Mouse (Mus musculus): ENCODE measurements around the gene Otof. TPM values are rescaled to one million over a fixed set of nuclear protein-coding genes. Genes with fewer than 3 reads are reported as not detected.

Gene Otof
- total RNA-seq (2012; rRNA removed): 0.04 TPM in 2 replicates
- total RNA-seq (2014; rRNA removed): not detected in 2 replicates
- 0.07 TPM in 2 replicates for polyA plus RNA-seq (2012; ENCODE audit: insufficient read length, low read depth)

DNA sequence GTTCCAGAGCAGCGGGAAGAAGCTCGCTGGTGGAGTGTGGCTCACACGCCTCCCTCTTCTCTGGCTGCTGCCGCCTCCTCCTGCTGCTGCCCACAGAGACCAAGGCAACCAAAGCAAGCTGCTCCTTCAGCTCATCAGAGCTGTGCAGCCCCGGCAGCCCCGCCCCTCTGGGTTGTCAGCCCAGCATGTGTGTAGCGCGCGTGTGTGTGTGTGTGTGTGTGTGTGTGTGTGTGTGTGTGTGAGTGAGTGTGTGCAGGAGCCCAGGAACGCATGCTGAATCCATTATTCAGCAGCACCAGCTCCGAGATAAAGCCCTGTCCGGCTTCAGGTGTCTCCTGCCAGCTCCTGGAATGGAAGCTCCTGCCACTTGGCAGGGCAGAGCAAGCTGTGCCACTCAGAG, at the start of gene Otof:
TSS of gene Otof (minus strand) at position 112 of the 400 bp plus-strand sequence.
- TF ChIP-seq UBTF (IDR thresholded peaks at IDR 0.05; ENCODE audit: low read depth, low read length) (no peak), SIN3A (IDR thresholded peaks at IDR 0.05; ENCODE audit: low read length) (no peak), NRF1 (IDR thresholded peaks at IDR 0.05; ENCODE audit: low read depth, low read length) (no peak)
- Histone ChIP-seq H3K9me3 (replicated peaks; ENCODE audit: low read length) (no peaks in the 10 kb centered on the region), H3K4me1 (ENCODE audit: control insufficient read depth in 1 of 2, insufficient read depth in 2 of 2) (no peaks in the 10 kb centered on the region), H3K4me3 (replicated peaks in 1 of 3; ENCODE audit: low read depth in 2 of 3, low read length in 2 of 3, poor library complexity in 1 of 3) (no peak within 1 kb of the TSS), H3K36me3 (replicated peaks in 1 of 2; ENCODE audit: control insufficient read depth in 1 of 2, insufficient read depth in 1 of 2, low read length in 1 of 2) (no peaks in the 10 kb centered on the region), H3K79me2 (replicated peaks; ENCODE audit: control insufficient read depth, extremely low read depth, insufficient read depth, poor library complexity, severe bottlenecking) (no peaks in the 10 kb centered on the region), H3K27me3 (replicated peaks) (peaks cover 93% of the 10 kb centered on the region), H3K4me2 (ENCODE audit: insufficient read depth, low read depth, poor library complexity, severe bottlenecking) (no peak within 1 kb of the TSS), H3K9ac (ENCODE audit: insufficient read depth, low read depth) (no peak within 1 kb of the TSS), H3K27ac (ENCODE audit: insufficient read depth, low read depth) (no peak within 1 kb of the TSS)
- no peak for DNase-seq (ENCODE audit: extremely low read depth)
- dilution Hi-C loops (cut with MboI; ENCODE audit: extremely low pct_ligation_motif_present, extremely low pct_unique_long_range_greater_than_20kb, low sequenced_read_pairs) (no loop called here), in situ Hi-C loops (cut with MboI; ENCODE audit: low pct_ligation_motif_present, low pct_unique_long_range_greater_than_20kb, low sequenced_read_pairs) (no loop called here)

GRCm38 (mm10) chr5:30497299-30497698, 35.6 kb upstream of the Otof start:
- in situ Hi-C loops (cut with MboI; ENCODE audit: low pct_ligation_motif_present, low pct_unique_long_range_greater_than_20kb, low sequenced_read_pairs) (no loop called here), dilution Hi-C loops (cut with MboI; ENCODE audit: extremely low pct_ligation_motif_present, extremely low pct_unique_long_range_greater_than_20kb, low sequenced_read_pairs) (no loop called here)
- DNase-seq (ENCODE audit: extremely low read depth): no peak
- TF ChIP-seq CHD1 (IDR thresholded peaks at IDR 0.05; ENCODE audit: low read depth, low read length): no peak
- no peak for TF ChIP-seq ZC3H11A (IDR thresholded peaks at IDR 0.05; ENCODE audit: low read depth, low read length)
- no peak for TF ChIP-seq EP300 (IDR thresholded peaks at IDR 0.05; ENCODE audit: low read length)
- no peak for TF ChIP-seq TCF12 (IDR thresholded peaks at IDR 0.05; ENCODE audit: low read depth, low read length)
- TF ChIP-seq POLR2AphosphoS2 (IDR thresholded peaks at IDR 0.05; ENCODE audit: low read depth, low read length): no peak
- TF ChIP-seq RAD21 (IDR thresholded peaks at IDR 0.05; ENCODE audit: low read depth, low read length): no peak
- TF ChIP-seq IRF4 (IDR thresholded peaks at IDR 0.05; ENCODE audit: low read depth, low read length): no peak
- TF ChIP-seq KAT2A (IDR thresholded peaks at IDR 0.05; ENCODE audit: insufficient replicate concordance, low read length): no peak
- no peak for TF ChIP-seq UBTF (IDR thresholded peaks at IDR 0.05; ENCODE audit: low read depth, low read length)
- no peak for TF ChIP-seq SIN3A (IDR thresholded peaks at IDR 0.05; ENCODE audit: low read length)
- TF ChIP-seq MAFK (IDR thresholded peaks at IDR 0.05; ENCODE audit: insufficient replicate concordance, low read length): no peak
- no peak for TF ChIP-seq PAX5 (IDR thresholded peaks at IDR 0.05; ENCODE audit: low read length)
- no peak for TF ChIP-seq GABPA (IDR thresholded peaks at IDR 0.05; ENCODE audit: insufficient replicate concordance, low read depth, low read length)
- TF ChIP-seq MAX (IDR thresholded peaks at IDR 0.05; ENCODE audit: low read length): no peak
- no peak for TF ChIP-seq HCFC1 (IDR thresholded peaks at IDR 0.05; ENCODE audit: low read depth, low read length)
- no peak for TF ChIP-seq MEF2A (IDR thresholded peaks at IDR 0.05; ENCODE audit: borderline replicate concordance, low read depth, low read length)
- TF ChIP-seq JUND (conservative IDR thresholded peaks at IDR 0.05; ENCODE audit: low read depth, low read length): no peak
- TF ChIP-seq ZNF384 (IDR thresholded peaks at IDR 0.05; ENCODE audit: low read depth, low read length): no peak
- TF ChIP-seq SMC3 (IDR thresholded peaks at IDR 0.05; ENCODE audit: low read depth, low read length): no peak
- Histone ChIP-seq H3K27ac (ENCODE audit: insufficient read depth, low read depth) (no peak overlapping the region), H3K79me2 (replicated peaks; ENCODE audit: control insufficient read depth, extremely low read depth, insufficient read depth, poor library complexity, severe bottlenecking) (no peaks in the 10 kb centered on the region), H3K9ac (ENCODE audit: insufficient read depth, low read depth) (no peak overlapping the region), H3K4me3 (replicated peaks in 1 of 3; ENCODE audit: low read depth in 2 of 3, low read length in 2 of 3, poor library complexity in 1 of 3) (no peak overlapping the region), H3K9me3 (replicated peaks; ENCODE audit: low read length) (no peaks in the 10 kb centered on the region), H3K27me3 (replicated peaks) (peaks cover 11% of the 10 kb centered on the region), H3K4me2 (ENCODE audit: insufficient read depth, low read depth, poor library complexity, severe bottlenecking) (no peak overlapping the region), H3K4me1 (ENCODE audit: control insufficient read depth in 1 of 2, insufficient read depth in 2 of 2) (peaks cover 0 to 6% of the 10 kb centered on the region in 2 experiments; a peak in 1 of 4 replicates), H3K36me3 (replicated peaks in 1 of 2; ENCODE audit: control insufficient read depth in 1 of 2, insufficient read depth in 1 of 2, low read length in 1 of 2) (no peaks in the 10 kb centered on the region)
